16 mouse cellular contexts compared by ENCODE assay signal in the genomic region with DNA sequence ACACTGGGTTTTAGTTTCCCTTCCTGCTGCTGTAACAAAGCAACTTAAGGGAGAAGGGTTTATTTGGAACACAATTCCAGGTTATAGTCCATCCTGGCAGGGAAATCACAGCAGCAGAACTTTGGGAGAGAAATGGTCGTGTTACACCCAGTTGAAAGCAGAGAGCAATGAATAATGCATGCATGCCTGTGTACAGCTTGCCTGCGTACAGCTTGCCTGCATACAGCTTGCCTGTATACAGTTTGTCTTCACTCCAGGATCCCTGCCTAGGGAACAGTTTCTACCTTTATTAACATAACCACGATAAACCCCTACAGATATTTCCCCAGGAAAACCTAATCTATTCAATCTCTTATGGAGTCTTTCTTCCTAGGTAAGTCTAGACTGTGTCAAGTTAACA.
"Had no signal": no experiment of that assay in that cellular context is flagged by ENCODE, and none has a peak within 500 bp of the region (broad histone marks: within the 10 kb centered on the region; RNA-seq: fewer than 3 reads in every experiment).

No protein-coding gene starts in this region.

- H3K9me3 ChIP-seq: liver, embryonic 15.5 days; lung, embryonic 15.5 days; midbrain, embryonic 13.5 days; midbrain, embryonic 15.5 days; neural tube, embryonic 12.5 days had no signal

- H3K36me3 ChIP-seq: liver, embryonic 15.5 days; lung, embryonic 15.5 days; midbrain, embryonic 13.5 days; midbrain, embryonic 15.5 days; neural tube, embryonic 12.5 days had no signal

- DNase-seq: liver, postnatal 0 days; lung, adult 2 months; lung, postnatal 14 days; lung, postnatal 4 days; right cerebral cortex, postnatal 25 days; right cerebral cortex, postnatal 4 days; spleen, adult 18-20 months; thymus, adult 18-20 months; thymus, postnatal 14 days; thymus, postnatal 36 days had no signal

- H3K27ac ChIP-seq: liver, embryonic 15.5 days; lung, embryonic 15.5 days; midbrain, embryonic 13.5 days; midbrain, embryonic 15.5 days; neural tube, embryonic 12.5 days had no signal

- H3K27me3 ChIP-seq: liver, embryonic 15.5 days; lung, embryonic 15.5 days; midbrain, embryonic 13.5 days; midbrain, embryonic 15.5 days; neural tube, embryonic 12.5 days had no signal

- H3K4me3 ChIP-seq: liver, embryonic 15.5 days; lung, embryonic 15.5 days; midbrain, embryonic 13.5 days; midbrain, embryonic 15.5 days; neural tube, embryonic 12.5 days had no signal

- ATAC-seq: liver, postnatal 0 days; lung, postnatal 0 days; midbrain, embryonic 13.5 days; midbrain, embryonic 15.5 days had no signal
